Comparison of ENCODE assay signal across 9 mouse cellular contexts in the genomic region with DNA sequence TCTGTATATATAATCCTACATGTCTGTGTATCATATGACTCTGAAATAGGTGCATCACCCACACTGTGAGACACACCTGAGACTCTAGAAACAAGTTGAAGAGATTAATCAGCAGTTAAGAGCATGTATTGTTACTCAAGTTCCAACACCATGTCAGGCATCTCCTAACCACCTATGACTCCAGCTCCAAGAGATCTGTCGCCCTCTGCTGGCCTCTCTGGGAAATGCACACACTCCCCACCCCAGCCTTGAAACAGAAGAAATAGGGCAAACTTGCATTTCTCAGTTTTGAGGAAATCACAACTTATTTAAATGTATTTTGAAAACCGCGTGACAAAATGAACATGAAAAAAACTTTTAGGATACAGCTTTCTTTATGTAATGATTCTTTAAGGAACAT. TPM values are rescaled to one million over a fixed set of nuclear protein-coding genes. Genes with fewer than 3 reads are reported as not detected.
DNase-seq lines count a peak whose midpoint lies in the region; ATAC-seq and TF ChIP-seq lines count a peak whose summit lies in the region.
"Had no signal": no experiment of that assay in that cellular context is flagged by ENCODE, and none has a peak within 500 bp of the region (broad histone marks: within the 10 kb centered on the region; RNA-seq: fewer than 3 reads in every experiment).

No protein-coding gene starts in this region.

- no peaks in the 10 kb centered on the region for H3K36me3 ChIP-seq in ES-Bruce4 (ENCODE audit: control insufficient read depth, insufficient read depth, low read length, poor library complexity, severe bottlenecking)
- no peaks in the 10 kb centered on the region for H3K36me3 ChIP-seq in heart, postnatal 0 days (replicated peaks; ENCODE audit: control insufficient read depth, insufficient read depth, low read length)
- no peaks in the 10 kb centered on the region for H3K36me3 ChIP-seq in small intestine, adult 2 months (ENCODE audit: control insufficient read depth, insufficient read depth, low read length)
- H3K36me3 ChIP-seq: liver, embryonic 15.5 days had no signal

- 8% methylated on average over 3 of the region's 3 CpGs for WGBS in heart, postnatal 0 days
- 23% methylated on average over 3 of the region's 3 CpGs for WGBS in small intestine, adult 2 months

- H3K27me3 ChIP-seq in ES-Bruce4 (ENCODE audit: control insufficient read depth, insufficient read depth, low read length, poor library complexity, severe bottlenecking), result no peaks in the 10 kb centered on the region
- H3K27me3 ChIP-seq in heart, postnatal 0 days (ENCODE audit: control insufficient read depth, insufficient read depth, low read length), result no peaks in the 10 kb centered on the region
- no peaks in the 10 kb centered on the region for H3K27me3 ChIP-seq in small intestine, adult 2 months (ENCODE audit: control insufficient read depth, insufficient read depth, low read length)
- H3K27me3 ChIP-seq: liver, embryonic 15.5 days had no signal

- TF ChIP-seq POLR2A in ES-Bruce4 (IDR thresholded peaks at IDR 0.05; ENCODE audit: insufficient read depth, low read length), result no peak
- TF ChIP-seq POLR2A in small intestine, adult 2 months (IDR thresholded peaks at IDR 0.05; ENCODE audit: low read depth, low read length), result no peak

- TF ChIP-seq EP300 in ES-Bruce4 (IDR thresholded peaks at IDR 0.05; ENCODE audit: insufficient read depth, low read depth, low read length), result no peak
- no peak for TF ChIP-seq EP300 in heart, postnatal 0 days (IDR thresholded peaks at IDR 0.05; ENCODE audit: low read depth)

- no peak overlapping the region for H3K4me2 ChIP-seq in heart, postnatal 0 days (ENCODE audit: low read depth, low read length)
- H3K4me2 ChIP-seq: liver, embryonic 15.5 days had no signal

- DNase-seq in adipocyte (ENCODE audit: low spot score), result peak; percentile 75
- peak; percentile 86 for DNase-seq in embryo, embryonic 10.5 days (ENCODE audit: low spot score)
- DNase-seq in heart, postnatal 0 days (ENCODE audit: low spot score), result peak; percentile 54
- peak; percentile 60 for DNase-seq in layer of hippocampus, adult 9-10 months (ENCODE audit: low spot score)
- DNase-seq in lung, postnatal 4 days, result peak; percentile 56 to 77

- no peaks in the 10 kb centered on the region for H3K4me1 ChIP-seq in ES-Bruce4 (ENCODE audit: control insufficient read depth, insufficient read depth, low read length)
- H3K4me1 ChIP-seq in heart, postnatal 0 days (ENCODE audit: control insufficient read depth, insufficient read depth), result no peaks in the 10 kb centered on the region
- no peaks in the 10 kb centered on the region for H3K4me1 ChIP-seq in small intestine, adult 2 months (ENCODE audit: control insufficient read depth, insufficient read depth, insufficient read length, low read length)
- H3K4me1 ChIP-seq: liver, embryonic 15.5 days had no signal

- H3K9ac ChIP-seq in ES-Bruce4 (ENCODE audit: low read depth, poor library complexity, severe bottlenecking), result no peak overlapping the region
- H3K9ac ChIP-seq in heart, postnatal 0 days (replicated peaks; ENCODE audit: low read depth, low read length), result no peak overlapping the region
- H3K9ac ChIP-seq: liver, embryonic 15.5 days had no signal

- peak; percentile 88 for TF ChIP-seq CTCF in ES-Bruce4 (IDR thresholded peaks at IDR 0.05; ENCODE audit: low read depth, low read length)
- TF ChIP-seq CTCF in heart, postnatal 0 days (IDR thresholded peaks at IDR 0.05; ENCODE audit: low read depth), result peak; percentile 94
- TF ChIP-seq CTCF in small intestine, adult 2 months (IDR thresholded peaks at IDR 0.05; ENCODE audit: extremely low read depth, insufficient read length, insufficient replicate concordance, low read depth, low read length), result peak; percentile 91; the same call in 1 of the 2 replicates

- H3K27ac ChIP-seq in ES-Bruce4 (ENCODE audit: insufficient read depth, low read length), result no peak overlapping the region
- H3K27ac ChIP-seq in heart, postnatal 0 days (ENCODE audit: low read depth), result no peak overlapping the region
- H3K27ac ChIP-seq in small intestine, adult 2 months (ENCODE audit: insufficient read depth, low read depth, low read length), result no peak overlapping the region
- H3K27ac ChIP-seq: liver, embryonic 15.5 days had no signal

- no peaks in the 10 kb centered on the region for H3K9me3 ChIP-seq in ES-Bruce4 (replicated peaks; ENCODE audit: control insufficient read depth, insufficient read depth, low read length, poor library complexity, severe bottlenecking)
- no peaks in the 10 kb centered on the region for H3K9me3 ChIP-seq in heart, postnatal 0 days (replicated peaks; ENCODE audit: control insufficient read depth, low read length)
- H3K9me3 ChIP-seq: liver, embryonic 15.5 days had no signal

- ATAC-seq in heart, postnatal 0 days (ENCODE audit: insufficient read depth, low read depth), result no peak
- ATAC-seq in inflammation-experienced regulatory T-cells, adult 6 months, result no peak

- H3K4me3 ChIP-seq in ES-Bruce4 (ENCODE audit: low read depth, low read length), result no peak overlapping the region
- H3K4me3 ChIP-seq in heart, postnatal 0 days (ENCODE audit: low read depth, low read length), result no peak overlapping the region
- no peak overlapping the region for H3K4me3 ChIP-seq in small intestine, adult 2 months (ENCODE audit: low read depth, low read length)
- H3K4me3 ChIP-seq: liver, embryonic 15.5 days had no signal

RNA-seq across cellular contexts. Expression of a gene that starts 23.4 kb away (rescaled TPM):
- polyA plus RNA-seq in ES-Bruce4 (2011; ENCODE audit: insufficient read depth, insufficient read length, low read depth, missing spikeins), result 0.11 and 0.54 TPM in 2 replicates
- total RNA-seq in heart, postnatal 0 days (2014; rRNA removed; ENCODE audit: low replicate concordance), result not detected in 2 replicates
- polyA plus RNA-seq in heart, postnatal 0 days (2015; fragmentation: Nextera tagmentation; extraction: Ambion mirVana), result 0.11 TPM in 1 of 2 replicates, not detected in the other
- not detected in 2 replicates for polyA plus RNA-seq in small intestine, adult 2 months (2012; rRNA removed)
- polyA plus RNA-seq in inflammation-experienced regulatory T-cells, adult 6 months (2017; shearing (Covaris generic)), result not detected
- polyA plus RNA-seq: liver, embryonic 15.5 days had no signal

RNA-seq across cellular contexts. Expression of a gene that starts 38.8 kb away (rescaled TPM):
- 11.3 and 13.5 TPM in 2 replicates for polyA plus RNA-seq in ES-Bruce4 (2011; ENCODE audit: insufficient read depth, insufficient read length, low read depth, missing spikeins)
- 2.6 and 22.7 TPM in 2 replicates for total RNA-seq in heart, postnatal 0 days (2014; rRNA removed; ENCODE audit: low replicate concordance)
- 11.1 and 12.3 TPM in 2 replicates for polyA plus RNA-seq in heart, postnatal 0 days (2015; fragmentation: Nextera tagmentation; extraction: Ambion mirVana)
- 3.8 and 6.3 TPM in 2 replicates for polyA plus RNA-seq in small intestine, adult 2 months (2012; rRNA removed)
- polyA plus RNA-seq in inflammation-experienced regulatory T-cells, adult 6 months (2017; shearing (Covaris generic)), result 1 to 10 TPM in 1 of 3 experiments, under 1 TPM in 1, not detected in 1; 0.34 to 1.2 TPM
